Mouse (Mus musculus) cerebellum, adult 11-12 months (tissue): Measurements from ENCODE around the gene Gramd1c.

ENCODE experiments used
- DNase-seq: peaks from one replicate; pipeline ENCODE4 v3.0.0; 2022

The Gramd1c gene

GRCm38 (mm10) chr16:44017707-44018106 lies 45.4 kb downstream of the Gramd1c start:
- DNase-seq: no peak

- DNase-seq: no peak
Observed at GRCm38 (mm10) chr16:44016164-44016563, 47.0 kb downstream of the Gramd1c start.

DNA sequence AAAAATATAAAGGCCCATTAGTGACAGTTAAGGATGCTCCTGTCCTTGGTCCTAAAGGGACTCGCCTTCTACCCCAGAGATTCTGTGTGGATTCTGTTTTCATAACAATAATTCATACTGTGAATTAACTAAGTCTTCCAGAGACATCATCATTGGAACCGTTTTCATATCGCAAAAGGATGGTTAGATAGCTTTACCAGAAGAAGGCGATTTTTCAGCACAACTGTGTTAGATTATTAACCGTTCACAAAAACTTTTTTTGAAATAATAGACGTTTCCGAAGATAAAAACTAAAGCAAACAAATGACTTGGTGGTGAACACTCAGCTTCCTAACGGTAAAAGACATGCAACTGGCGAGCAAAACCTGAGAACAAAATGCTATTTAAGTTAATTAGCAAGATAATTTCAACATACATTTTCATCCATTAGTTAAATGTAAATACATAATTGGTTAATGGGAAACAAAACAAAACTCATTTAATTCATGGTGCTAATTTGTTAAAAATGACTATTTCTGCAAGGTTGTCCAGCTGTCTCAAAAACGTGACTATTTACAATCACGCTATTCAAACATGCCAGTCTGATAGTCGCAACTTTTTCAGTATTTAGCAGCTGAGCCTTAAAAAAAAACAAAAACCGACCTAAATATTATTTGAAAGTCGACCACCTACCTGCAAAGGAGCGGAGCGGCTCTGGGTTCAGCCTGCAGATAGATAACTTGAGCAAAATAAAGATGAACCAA lies 47.6 kb downstream of the Gramd1c start:
- no peak for DNase-seq

DNA sequence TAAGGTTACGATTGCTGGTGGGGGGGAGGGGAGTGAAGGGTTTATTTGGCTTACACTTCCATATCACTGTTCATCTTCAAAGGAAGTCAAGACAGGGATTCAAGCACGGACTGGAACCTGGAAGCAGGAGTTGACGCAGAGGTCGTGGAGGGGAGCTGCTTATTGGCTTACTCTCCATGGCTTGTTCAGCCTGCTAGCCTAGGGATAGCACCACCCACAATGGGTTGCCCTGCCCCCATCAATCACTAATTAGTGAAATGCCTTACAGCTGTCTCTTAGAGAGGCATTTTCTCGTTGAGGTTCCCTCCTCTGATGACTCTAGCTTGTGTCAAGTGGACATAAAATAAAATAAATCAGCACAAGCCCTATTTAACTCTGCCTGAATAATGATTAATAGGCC lies 52.1 kb downstream of the Gramd1c start:
- no peak for DNase-seq

DNA sequence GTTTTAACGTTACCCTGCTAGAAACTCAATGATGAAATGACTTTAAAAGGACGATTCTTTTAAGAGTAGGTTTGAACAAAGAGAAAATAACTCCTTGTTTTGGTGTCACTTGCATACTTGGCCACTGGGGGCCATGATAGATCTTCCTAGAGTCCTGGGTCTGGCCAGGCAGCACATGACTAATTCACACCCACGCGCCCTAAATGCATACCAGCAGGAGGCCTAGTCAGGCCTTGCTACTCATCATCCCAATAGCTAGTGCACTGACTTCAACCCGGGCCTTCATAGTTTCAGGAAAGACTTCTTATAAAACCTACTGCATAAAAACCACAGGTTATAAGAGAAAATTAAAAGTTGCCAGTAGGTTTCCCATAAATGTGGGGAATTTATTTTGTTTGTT lies 61.1 kb downstream of the Gramd1c start:
- no peak for DNase-seq

- DNase-seq: peak; percentile 24
Observed at GRCm38 (mm10) chr16:43999541-43999940, 63.6 kb downstream of the Gramd1c start.

- DNase-seq: no peak
Observed at GRCm38 (mm10) chr16:43999111-43999510, 64.0 kb downstream of the Gramd1c start.

DNA sequence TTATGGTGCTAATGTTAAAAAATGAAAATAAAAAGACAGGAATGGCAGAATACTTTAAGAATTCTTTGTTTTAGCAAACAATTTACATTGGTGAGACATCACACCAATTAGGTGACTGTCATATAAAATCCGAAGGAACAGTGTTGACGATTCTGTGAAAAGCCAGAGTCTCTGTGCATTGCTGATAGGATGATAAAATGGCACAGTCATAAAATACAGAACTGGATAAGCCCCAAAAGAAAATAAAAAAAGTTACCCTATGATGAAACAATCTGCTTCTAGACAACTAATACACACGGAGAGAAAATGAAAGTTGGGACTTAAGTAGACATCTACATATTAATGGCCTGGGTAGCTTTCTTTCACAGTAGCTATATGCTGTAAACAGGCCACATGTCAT lies 68.5 kb downstream of the Gramd1c start:
- DNase-seq: no peak

- no peak for DNase-seq
Observed at GRCm38 (mm10) chr16:43986299-43986698, 76.8 kb downstream of the Gramd1c start.

DNA sequence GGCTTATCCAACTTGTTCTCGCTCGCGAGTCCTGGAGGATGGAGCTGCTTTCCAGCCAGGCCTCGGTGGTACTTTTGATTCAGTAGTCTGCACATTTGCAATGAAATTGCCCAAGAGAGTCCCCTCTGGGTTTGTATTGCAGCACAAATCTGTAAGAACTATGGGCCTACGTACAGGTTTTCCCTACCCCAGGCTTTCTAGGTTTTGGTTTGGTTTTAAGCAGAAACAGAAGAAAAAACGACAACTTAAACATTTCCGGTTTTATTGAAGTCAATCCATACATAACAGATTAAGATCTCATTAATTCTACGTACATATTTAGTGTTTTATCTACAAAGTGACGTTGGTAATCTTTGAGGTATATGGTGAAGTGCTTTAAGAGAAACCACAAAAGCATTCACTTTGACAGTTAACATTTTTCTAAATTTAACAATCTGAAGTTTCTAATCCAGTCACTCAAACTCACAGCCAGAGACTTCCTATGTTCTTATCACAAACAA lies 83.0 kb downstream of the Gramd1c start:
- DNase-seq: no peak

DNA sequence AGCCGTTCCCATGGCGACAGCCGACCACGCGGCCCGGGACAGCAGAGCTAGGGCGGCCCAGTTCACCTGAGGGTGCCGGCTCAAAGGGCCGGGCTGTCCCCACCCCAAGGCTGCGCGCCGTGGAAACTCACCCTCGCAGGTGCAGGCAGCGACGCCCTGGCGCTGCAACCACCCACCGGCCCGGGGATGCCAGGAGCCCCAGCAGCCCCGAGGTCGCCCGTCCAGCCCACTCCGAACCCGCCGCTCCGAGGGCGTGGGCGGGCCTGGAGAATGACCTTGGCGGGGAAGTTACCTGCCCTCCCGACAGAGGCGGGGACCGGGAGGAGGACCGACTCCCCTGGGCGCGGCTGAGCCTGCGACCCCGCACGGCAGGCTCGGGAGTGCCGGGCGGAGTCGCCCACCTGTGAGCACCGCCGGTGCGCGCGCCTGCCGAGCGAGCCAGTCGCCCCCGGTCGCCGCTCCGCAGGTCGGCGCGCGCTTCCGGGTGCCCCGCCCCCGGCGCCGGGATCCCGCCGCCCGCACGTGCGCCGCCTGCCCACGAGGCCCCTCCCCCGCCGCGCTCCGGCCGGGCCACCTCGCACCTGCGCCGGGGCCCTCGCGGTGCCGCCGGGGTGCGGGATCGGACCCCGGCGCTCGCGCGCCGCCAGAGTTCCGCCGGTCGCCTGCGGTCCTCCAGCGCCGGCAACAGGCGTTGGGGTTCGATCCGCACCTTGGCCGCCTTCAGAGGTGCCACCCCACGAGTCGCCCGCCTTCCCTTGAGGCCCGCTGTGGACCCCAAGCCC lies 83.6 kb downstream of the Gramd1c start, which contains the start of gene Zdhhc23:
Gene Zdhhc23, minus strand, starts transcription at position 464 of the 782 bp plus-strand sequence.
- peak; percentile 15 for DNase-seq

DNA sequence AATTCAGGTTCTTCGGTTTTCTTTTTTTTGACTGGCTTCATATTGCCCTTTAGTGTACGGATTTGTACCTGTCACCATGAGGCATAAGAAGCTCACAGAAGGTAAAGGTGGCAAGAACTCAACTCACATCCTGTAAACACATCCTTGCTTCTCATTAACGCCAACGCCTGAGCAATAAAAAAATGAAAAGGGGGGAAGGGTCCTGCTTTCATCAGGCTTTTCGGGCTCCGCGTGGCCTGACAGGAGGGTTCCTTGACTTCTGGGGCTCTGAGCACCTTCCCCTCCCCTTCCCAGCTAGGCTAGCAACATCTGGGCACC lies 84.2 kb downstream of the Gramd1c start:
- no peak for DNase-seq

DNA sequence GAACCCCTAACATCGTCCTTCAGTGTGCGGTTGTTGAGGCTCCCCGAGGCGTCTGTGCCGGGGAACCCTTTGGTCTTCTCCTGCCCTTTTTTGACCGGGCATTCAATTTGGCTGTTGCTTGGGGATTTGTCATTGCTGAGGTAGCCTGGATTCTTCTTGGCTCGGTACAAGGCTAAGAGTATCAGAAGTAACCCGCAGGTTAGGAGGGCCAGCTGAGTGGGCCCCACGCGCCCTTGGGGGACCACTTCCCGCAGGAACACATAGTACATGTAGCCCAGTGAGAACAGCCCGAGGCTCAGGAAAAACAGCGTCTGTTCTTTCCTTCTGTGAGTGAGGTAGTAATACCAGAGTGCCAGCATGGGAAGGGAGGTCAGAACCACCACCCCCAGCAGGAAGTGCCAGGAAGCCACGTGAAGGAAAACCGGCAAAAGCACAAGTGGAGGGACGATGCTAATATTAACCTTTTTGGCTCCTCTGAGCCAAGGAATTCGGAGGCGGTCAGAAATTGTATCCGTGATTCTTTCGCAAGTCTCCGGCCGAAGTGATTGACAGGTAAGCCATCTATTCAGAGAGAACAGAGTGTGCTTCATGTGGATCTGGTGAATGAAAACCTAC lies 89.4 kb downstream of the Gramd1c start:
- no peak for DNase-seq

DNA sequence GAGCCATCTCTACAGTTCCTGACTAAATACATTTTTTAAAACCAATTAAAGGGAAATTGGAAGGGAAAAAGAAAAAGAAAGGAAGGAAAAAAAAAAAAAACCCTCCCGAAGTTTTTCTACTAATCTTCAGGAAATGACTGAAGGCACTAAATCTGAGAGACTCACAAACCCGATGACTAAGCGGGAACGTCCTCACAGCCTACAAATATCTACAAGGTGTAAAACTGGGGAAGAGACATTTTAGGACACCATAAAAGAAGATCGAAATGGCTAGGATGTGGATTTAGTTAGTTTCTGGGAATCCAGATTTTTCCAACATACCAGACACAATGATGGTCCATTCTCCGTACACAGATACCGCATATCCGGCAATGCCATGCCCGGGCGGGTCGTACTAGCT lies 90.0 kb downstream of the Gramd1c start:
- DNase-seq: no peak

- DNase-seq: no peak
Observed at GRCm38 (mm10) chr16:43972391-43972790, 90.8 kb downstream of the Gramd1c start.

GRCm38 (mm10) chr16:43971741-43972140 lies 91.4 kb downstream of the Gramd1c start:
- DNase-seq: no peak

- no peak for DNase-seq
Observed at GRCm38 (mm10) chr16:43971189-43971588, 92.0 kb downstream of the Gramd1c start.

DNA sequence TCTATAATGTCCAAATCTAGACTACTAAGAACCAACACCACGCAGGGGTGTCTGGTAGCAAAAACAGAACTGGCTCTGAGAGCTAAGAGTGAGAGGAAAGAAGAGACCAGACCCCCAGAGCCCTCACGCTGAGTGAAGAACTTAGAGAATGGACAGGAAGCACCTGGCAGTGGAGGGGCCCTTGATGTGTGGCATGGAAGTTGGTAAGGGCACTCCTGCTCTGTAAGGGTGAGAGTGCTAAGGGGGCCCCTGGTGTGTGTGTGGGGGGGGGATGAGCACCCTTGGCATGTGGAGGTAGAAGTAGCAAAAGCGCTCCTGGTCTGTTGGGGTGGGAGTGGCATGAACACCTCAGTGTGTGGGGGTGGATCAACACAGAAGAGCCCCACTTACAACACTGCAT lies 92.7 kb downstream of the Gramd1c start:
- no peak for DNase-seq

DNA sequence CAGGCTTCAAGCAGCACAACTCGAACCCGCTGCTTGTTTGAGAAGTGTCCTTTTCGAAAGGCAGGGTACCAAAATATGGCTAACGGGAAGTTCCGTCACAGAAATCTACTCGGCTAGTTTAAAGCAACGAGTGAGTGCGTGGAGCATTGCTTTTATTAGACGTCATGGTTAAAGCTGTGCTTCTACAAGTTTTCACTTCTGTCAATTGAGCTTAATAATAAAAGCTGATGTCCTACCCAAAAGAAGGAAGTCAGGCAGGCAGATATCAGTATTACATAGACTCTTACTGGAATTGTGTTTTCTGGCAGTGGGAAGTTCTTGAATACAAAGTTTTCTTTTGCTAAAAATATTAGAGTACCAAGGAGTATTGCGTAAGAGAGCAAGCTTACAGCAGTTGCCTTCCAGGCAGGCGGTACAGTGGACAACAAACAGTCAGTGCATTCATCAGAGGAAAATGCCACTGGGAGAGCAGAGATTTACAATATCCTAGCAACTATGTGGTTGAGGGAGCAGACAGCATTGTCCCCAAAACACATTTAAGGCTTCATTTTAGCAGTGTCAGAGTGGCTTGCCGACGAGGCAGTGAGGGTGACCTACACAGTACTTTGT lies 97.3 kb downstream of the Gramd1c start:
- DNase-seq: no peak

DNA sequence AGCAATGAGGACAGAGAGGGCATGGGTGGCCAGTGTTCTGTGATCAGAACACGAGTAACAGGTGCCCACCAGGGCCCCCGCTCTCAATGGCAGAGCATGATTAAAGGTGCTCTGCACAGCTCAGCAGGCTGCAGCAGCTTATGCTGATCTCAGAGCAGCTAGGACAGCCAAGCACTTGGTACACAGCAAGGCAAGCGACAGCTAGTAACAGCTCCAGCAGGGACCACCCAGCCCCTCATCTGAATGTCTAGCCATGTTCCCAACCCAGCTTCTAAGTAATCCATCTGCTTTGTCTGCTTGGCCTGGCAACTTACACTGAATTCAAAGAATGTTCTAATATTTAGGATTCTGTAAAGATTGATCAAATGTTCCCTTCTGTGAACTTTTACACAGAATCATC lies 99.4 kb downstream of the Gramd1c start:
- DNase-seq: no peak

DNA sequence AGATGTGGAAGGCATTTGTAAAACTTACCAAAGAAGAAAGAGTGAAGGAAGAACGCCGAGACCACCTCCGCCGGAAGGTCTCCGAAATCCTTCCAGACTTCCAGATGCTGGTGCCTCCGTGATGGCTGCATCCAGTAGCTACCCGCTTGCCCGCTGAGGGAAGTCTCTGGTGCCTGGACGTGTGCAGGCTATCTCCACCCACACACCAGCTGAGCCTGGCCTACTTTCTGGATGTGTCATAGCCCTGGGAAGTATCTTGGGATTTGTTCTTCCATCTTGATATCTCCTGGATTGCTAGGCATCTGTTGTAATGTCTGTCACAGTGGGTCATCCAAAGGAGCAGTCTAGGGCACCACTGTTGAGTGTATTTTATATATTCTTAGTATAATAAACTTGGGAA lies 99.9 kb downstream of the Gramd1c start:
- no peak for DNase-seq

GRCm38 (mm10) chr16:43958038-43958437 lies 105.1 kb downstream of the Gramd1c start:
- no peak for DNase-seq

GRCm38 (mm10) chr16:43954913-43955312 lies 108.2 kb downstream of the Gramd1c start:
- no peak for DNase-seq
